Mouse (Mus musculus): ENCODE data around the gene Pik3ip1.

The Pik3ip1 gene

DNA sequence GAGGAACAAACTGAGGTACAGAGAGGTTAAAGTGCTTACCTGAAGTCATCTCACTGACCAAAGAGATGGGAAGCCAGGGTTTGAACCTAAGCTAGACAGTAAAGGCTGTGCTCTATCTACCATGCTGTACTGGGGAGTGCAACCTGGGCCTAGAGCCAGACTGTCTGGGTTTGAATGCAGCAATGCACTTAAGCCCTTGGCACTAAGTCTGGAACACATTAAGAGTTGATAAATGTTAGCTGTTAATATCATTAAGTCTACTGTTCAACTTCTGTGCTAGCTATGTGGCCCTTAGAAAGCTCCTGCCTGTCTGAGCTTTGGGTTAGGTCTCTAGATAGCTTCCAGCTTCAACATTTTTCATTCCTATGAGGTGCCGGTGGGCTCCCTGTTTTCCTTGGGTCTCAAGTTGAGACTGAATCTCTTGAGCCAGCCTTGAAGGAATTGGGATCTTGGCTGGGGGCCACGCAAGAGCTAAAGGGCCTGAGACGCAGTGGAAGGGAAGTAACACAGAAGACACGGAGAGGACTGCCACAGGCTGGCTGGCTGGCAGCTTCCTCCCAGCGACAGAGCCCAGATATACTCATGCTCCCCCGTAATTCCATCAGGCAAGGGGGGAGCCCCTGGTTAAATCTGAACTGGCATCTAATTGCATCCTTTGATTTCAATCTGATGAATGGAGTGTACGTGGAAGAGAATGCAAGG is 43.5 kb downstream of the Pik3ip1 start:
- TF ChIP-seq GATA4 (IDR thresholded peaks at IDR 0.05; ENCODE audit: insufficient replicate concordance, low read length), result no peak

DNA sequence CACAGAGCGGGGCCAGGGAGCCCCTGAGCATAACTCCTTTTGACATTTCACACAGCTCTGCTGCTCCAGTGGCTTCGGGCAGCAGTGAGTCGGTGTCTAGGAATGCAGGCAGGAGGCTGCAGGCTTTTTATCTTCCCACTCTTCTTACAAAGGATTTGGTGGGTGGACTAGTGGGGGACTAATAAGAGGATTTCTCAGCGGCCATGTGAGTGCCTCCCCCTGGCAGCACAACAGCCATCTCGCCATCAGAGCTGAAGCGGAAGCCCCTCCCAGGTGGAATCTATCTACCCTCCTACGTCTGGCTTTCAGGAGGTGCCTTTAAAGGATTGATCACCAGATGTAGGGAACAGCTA is 44.1 kb downstream of the Pik3ip1 start:
- no peak for TF ChIP-seq GATA4 (IDR thresholded peaks at IDR 0.05; ENCODE audit: insufficient replicate concordance, low read length)

DNA sequence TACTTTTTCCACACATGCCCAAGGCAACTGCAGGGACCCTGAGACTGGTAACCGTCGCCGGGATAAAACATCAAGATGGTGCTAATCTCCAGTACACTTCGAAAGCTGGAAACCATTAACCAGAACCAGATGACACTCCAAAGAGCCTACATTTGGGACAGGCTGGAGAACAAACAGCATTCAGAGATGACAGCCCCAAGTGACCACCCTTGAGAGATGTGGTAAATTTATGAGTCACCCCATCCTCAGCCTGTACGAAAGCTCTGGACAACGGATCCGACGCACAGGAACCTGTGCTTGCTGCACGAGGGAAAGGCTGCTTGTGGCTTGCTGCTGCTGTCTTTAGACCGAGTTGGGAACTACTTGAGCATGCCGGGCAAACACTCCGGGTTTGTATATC is 44.5 kb downstream of the Pik3ip1 start:
- no peak for TF ChIP-seq GATA4 (IDR thresholded peaks at IDR 0.05; ENCODE audit: insufficient replicate concordance, low read length)

DNA sequence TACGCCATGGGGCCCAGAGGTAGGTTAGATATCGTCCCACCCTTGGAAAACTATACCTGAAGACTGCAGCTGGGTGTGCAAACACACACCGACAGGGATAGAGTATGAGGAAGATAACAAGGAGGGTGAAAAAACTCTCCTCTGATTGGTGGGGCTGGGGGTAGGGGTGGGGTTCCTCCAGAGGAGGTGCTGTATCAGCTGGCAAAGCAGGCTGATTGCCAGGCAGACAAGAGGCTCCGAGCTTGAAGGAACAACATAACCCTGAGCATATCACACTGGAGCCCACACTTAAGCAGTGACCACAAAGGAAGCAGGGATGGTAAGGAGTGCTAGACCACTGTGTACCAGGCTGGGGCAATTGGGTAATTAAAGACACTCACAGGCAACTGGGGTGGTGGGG is 49.2 kb downstream of the Pik3ip1 start:
- no peak for TF ChIP-seq GATA4 (IDR thresholded peaks at IDR 0.05; ENCODE audit: insufficient replicate concordance, low read length)

DNA sequence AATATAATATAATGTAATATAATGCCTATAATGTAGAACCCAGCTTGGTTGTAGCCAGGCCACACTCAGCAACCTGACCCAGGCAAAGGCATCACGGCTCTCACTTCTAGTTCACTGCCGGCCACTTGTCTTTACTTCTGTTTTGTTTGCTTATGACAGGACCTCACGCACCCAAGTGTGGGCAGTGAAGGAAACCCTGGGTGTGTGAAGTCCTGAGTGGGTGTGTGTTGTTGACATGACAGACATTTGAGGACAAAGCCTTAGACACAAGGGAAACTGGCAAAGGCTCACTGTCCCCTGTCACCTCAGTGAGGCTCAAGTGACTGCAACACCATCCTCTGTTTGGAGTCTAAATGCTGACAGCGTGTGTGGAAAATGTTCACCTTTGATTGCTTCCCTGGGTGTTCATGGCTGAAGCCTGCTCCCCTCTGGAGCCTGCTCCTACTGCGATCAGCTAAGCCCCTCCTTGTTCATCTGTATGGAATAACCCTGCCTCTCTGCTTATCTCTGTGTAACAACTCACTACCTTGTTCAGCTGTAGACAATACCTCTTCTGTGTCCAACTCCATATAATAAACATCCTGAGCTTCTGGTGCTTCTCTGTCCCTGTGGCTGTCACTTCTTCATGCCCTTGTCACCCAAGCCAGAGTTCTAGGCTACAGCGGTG is 51.1 kb downstream of the Pik3ip1 start:
- no peak for TF ChIP-seq GATA4 (IDR thresholded peaks at IDR 0.05; ENCODE audit: insufficient replicate concordance, low read length)

DNA sequence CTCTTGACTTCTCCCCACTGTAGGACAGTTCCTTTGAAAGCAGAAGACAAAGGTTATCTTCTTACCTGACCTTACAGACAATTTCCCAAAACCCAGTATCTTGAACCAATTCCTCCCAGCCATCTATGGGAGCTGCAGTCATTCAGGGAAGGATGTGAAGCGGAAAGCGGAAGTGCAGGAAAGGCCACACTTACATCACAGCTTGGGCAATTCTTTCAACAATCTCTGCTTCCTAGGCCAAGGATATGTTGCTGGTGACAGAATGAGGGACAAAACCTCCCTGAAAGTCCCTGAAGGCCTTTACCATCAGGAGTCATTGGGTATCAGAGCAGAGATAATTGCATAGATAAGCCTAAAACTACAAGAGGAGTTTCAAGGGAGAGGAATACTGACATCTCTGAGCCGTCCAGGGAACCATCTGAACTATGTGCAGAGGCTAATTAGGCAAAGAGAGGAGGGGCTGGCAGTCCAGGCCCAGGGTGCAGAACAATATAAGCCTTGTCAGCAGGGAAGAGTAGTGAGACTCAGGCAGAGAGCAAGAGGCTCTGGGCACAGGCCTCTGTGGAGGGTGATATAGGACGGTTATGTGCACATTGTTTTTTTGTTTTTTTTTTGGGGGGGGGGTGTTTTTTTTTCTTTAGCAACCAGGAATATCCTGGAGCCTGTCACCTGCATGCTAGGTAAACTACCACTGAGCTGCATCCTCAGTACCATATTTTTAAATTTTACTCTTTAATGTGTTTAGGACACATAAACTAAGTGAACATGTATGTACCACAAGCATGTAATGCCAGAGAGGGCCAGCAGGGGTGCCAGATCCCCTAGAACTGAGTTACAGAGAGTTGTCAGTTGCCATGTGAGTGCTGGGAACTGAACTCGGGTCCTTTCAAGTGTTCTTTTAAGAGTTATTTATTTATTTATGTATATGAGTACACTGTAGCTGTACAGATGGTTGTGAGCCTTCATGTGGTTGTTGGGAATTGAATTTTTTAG is 52.7 kb downstream of the Pik3ip1 start:
- TF ChIP-seq GATA4 (IDR thresholded peaks at IDR 0.05; ENCODE audit: insufficient replicate concordance, low read length), result peak; percentile 22; the same call in 1 of the 2 replicates

DNA sequence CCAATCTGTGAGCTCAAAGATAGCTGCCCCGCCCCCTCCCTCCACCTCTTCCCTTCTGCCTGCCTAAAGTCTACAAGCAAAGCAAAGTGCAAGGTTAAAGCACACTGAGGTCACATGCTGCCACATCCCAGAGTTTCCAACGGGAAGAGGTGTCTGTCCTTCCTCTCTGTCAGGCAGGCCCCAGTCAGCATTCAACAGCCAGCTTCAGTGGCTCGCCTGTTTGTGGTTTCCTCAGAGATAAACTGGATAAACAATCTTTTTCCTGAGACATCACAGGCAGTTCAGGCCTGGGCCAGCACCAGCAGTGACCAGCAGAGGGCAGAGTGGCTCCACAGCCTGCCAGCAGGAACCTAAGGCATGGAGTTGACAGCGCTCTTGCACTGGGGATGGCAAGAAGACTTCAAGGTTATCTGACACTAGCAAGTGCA is 56.8 kb downstream of the Pik3ip1 start:
- peak; percentile 84; the same call in 1 of the 2 replicates for TF ChIP-seq GATA4 (IDR thresholded peaks at IDR 0.05; ENCODE audit: insufficient replicate concordance, low read length)

DNA sequence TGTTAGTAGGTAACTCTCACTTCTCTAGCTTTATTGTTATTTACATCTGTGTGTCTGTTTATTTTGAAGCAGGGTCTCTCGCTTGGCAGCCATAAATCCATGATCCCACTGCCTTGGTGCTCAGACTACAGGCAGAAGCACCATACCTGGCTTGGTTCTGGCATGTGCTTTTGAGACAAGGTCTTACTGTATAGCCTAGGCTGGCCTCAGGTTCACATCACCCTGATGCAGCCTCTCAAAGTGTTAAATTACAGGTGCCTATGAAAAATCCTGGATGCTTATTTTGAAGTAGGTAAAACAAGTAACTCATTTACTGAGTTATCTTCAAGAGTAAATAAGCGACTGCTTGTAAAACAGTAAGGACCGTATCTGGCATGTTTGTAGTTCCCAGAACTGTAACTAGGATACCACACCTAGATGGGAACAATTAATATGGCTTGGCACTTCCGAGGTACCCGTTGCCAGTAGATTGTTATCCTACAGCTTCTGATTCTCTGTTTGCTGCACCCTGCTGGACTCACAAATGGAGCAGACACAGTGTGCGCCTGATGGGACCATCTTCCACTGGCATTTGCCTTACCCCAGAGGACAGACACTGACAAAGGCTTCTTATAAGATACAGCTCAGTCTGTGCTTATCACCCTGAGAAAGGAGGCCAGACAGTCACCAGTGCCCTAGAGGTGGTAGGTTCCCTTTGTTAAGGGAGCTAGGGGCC is 57.4 kb downstream of the Pik3ip1 start:
- TF ChIP-seq GATA4 (IDR thresholded peaks at IDR 0.05; ENCODE audit: insufficient replicate concordance, low read length), result no peak

DNA sequence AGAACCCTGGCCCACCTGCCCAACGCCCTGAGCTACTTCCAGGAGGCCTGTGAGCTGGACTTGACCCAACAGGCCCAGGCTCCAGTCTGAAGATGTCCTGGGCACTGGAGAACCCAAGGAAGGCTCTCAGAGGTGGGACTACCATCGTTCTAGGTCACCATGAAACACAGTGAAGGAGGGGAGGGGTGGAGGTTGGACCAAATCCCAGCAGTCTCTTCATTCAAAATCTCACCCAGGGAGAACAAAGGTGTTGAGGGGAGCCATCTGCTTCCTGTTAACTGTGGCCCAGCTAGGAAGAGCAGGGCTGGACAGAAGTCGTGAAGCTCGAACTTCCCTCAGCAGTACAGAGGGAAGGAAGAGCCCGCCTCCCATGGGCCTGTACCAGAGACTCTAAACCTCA is 59.8 kb downstream of the Pik3ip1 start:
- TF ChIP-seq GATA4 (IDR thresholded peaks at IDR 0.05; ENCODE audit: insufficient replicate concordance, low read length), result no peak

DNA sequence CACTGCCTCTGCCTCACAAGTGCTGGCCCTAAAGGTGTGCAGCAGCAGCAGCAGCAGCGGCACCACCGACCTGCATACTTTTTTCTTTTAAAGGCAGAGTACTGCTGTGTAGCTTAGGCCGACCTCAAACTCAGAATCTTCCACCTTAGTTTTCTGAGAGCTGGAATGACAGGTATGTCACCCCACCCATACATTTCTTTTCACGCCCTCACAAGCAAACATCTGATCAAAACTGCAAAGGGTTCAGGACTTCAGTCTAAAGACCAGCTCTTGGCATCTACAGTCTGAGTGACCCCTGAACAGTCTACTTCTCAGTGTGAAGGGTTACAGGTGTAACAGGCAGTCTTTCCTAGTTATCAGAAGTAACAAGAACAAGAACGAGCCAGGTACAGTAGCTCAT is 60.6 kb downstream of the Pik3ip1 start:
- TF ChIP-seq GATA4 (IDR thresholded peaks at IDR 0.05; ENCODE audit: insufficient replicate concordance, low read length), result no peak

DNA sequence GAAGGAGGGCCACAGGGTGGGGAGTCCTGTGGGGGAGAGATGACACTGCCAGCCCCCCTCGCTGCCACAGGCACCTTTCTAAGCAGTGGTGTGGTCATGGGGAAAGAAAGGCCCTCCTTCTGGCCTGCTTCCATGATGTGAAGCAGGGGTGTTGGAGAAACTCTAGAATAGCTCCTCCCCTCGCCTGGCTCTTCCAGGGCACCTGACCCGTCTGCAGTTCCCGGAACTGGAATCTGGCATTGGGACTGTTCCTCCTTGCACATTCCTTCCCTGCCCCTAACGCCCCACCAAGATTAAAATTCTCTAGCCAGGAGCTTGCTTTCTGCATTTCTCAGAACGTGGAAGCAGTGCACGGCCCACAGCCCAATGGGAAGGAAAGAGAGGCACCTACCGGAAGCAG is 62.3 kb downstream of the Pik3ip1 start:
- no peak for TF ChIP-seq GATA4 (IDR thresholded peaks at IDR 0.05; ENCODE audit: insufficient replicate concordance, low read length)
